ENCODE assay signal across 13 mouse cellular contexts in the genomic region with DNA sequence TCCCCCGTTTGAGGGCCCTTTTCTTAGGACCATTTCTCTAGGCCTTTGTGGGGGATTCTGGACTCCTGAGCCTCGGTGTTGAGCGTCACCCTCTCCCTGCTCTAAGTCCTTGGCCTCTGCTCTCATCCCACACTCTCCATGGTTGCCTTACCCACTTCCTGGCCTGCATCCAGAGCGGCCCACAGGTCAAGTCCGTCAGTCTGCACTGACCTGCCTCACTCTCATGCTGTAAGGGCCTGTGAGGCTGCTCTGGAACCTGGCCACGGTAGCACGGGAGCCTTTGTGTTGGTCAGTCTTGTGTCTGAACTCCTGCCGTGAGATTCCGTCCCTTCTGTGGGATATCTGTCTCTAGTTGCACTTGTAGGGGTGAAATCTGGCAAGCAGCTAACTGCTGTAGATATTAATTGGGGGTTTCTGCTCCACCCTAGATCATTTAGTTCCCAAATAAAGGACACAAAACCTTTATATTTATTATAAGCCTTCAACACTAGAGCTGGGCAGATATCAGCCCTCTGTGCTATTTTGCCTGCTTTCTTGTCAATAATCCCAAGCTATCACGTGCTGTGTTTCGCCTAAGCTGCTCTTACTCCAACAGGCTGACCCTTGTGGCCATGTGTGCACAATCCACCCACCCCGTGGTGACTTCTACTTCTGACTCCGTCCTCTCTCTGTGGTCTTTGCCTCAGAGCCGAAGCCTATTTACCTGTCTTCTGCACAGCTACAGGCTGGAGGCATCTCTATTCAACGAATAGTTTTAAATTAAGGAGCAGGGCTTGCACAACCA.
A peak's percentile ranks its signal among the peaks of the same experiment; 100 is the strongest.
DNase-seq lines count a peak whose midpoint lies in the region; ATAC-seq and TF ChIP-seq lines count a peak whose summit lies in the region.
"Had no signal": no experiment of that assay in that cellular context is flagged by ENCODE, and none has a peak within 500 bp of the region (broad histone marks: within the 10 kb centered on the region; RNA-seq: fewer than 3 reads in every experiment).

No protein-coding gene starts in this region.

- no peaks in the 10 kb centered on the region for H3K36me3 ChIP-seq in heart, embryonic 16.5 days (ENCODE audit: control insufficient read depth, insufficient read depth)
- H3K36me3 ChIP-seq in liver, embryonic 12.5 days = no peaks in the 10 kb centered on the region
- H3K36me3 ChIP-seq in liver, embryonic 11.5 days (ENCODE audit: control insufficient read depth, insufficient read depth, low read length) = no peaks in the 10 kb centered on the region
- no peaks in the 10 kb centered on the region for H3K36me3 ChIP-seq in liver, postnatal 0 days (replicated peaks; ENCODE audit: insufficient read depth, low read length)

- H3K4me2 ChIP-seq in heart, embryonic 16.5 days (ENCODE audit: low read depth, low read length) = no peak overlapping the region
- no peak overlapping the region for H3K4me2 ChIP-seq in liver, embryonic 12.5 days
- H3K4me2 ChIP-seq in liver, embryonic 11.5 days = no peak overlapping the region
- no peak overlapping the region for H3K4me2 ChIP-seq in liver, postnatal 0 days (ENCODE audit: low read depth, low read length)
- H3K4me2 ChIP-seq: forebrain, embryonic 15.5 days had no signal

- no peaks in the 10 kb centered on the region for H3K27me3 ChIP-seq in heart, embryonic 16.5 days (ENCODE audit: control insufficient read depth, insufficient read depth, low read length)
- H3K27me3 ChIP-seq in liver, embryonic 12.5 days (replicated peaks) = no peaks in the 10 kb centered on the region
- H3K27me3 ChIP-seq in liver, embryonic 11.5 days (replicated peaks; ENCODE audit: control insufficient read depth, insufficient read depth, low read length) = no peaks in the 10 kb centered on the region
- H3K27me3 ChIP-seq in liver, postnatal 0 days (ENCODE audit: insufficient read depth, low read length) = no peaks in the 10 kb centered on the region
- H3K27me3 ChIP-seq: forebrain, embryonic 15.5 days had no signal

- no peak for TF ChIP-seq EP300 in liver, postnatal 0 days (IDR thresholded peaks at IDR 0.05; ENCODE audit: low read depth)

- 70% methylated on average over 15 of the region's 15 CpGs for whole genome bisulfite sequencing in heart, embryonic 16.5 days
- 82% methylated on average over 15 of the region's 15 CpGs for WGBS in liver, embryonic 12.5 days (ENCODE audit: insufficient replicate concordance)
- 84% methylated on average over 15 of the region's 15 CpGs for WGBS in liver, embryonic 11.5 days
- WGBS in liver, postnatal 0 days (ENCODE audit: insufficient replicate concordance) = 69% methylated on average over 15 of the region's 15 CpGs

- intact Hi-C loops in heart, postnatal 25 days (cut with DNase I) = no loop called here

- DNase-seq in adrenal gland, postnatal 10 days = peak; percentile 51
- no peak for DNase-seq in adrenal gland, adult 8-10 months
- no peak for DNase-seq in heart, postnatal 25 days (ENCODE audit: low spot score)
- no peak for DNase-seq in liver, embryonic 11.5 days (ENCODE audit: low spot score)
- DNase-seq in liver, postnatal 0 days = peak; percentile 46
- no peak for DNase-seq in frontal cortex, postnatal 36 days (ENCODE audit: low spot score in 2 of 2)
- DNase-seq: spleen, adult 18-20 months; thymus, adult 2 months had no signal

- H3K4me1 ChIP-seq in heart, embryonic 16.5 days (ENCODE audit: control insufficient read depth, insufficient read depth, low read length) = peaks cover 49% of the 10 kb centered on the region
- peaks cover 31% of the 10 kb centered on the region for H3K4me1 ChIP-seq in liver, embryonic 12.5 days
- H3K4me1 ChIP-seq in liver, embryonic 11.5 days (replicated peaks; ENCODE audit: control insufficient read depth, insufficient read depth, low read length) = peaks cover 20% of the 10 kb centered on the region
- peaks cover 25% of the 10 kb centered on the region for H3K4me1 ChIP-seq in liver, postnatal 0 days (ENCODE audit: insufficient read depth)

- peak overlapping the region; percentile 44; the same call in 1 of the 2 replicates for H3K27ac ChIP-seq in heart, embryonic 16.5 days (ENCODE audit: low read length)
- H3K27ac ChIP-seq in liver, embryonic 12.5 days = 0 out of 2 replicates have a peak overlapping the region, but pooled peaks have one; percentile 12
- no peak overlapping the region for H3K27ac ChIP-seq in liver, embryonic 11.5 days (ENCODE audit: low read depth, low read length)
- peak overlapping the region; percentile 16; the same call in 1 of the 2 replicates for H3K27ac ChIP-seq in liver, postnatal 0 days (ENCODE audit: low read depth)
- H3K27ac ChIP-seq: forebrain, embryonic 15.5 days; liver, embryonic 14.5 days had no signal

- no peak for ATAC-seq in heart, embryonic 16.5 days (replicated peaks; ENCODE audit: extremely low read depth, insufficient read depth, low FRiP score)
- ATAC-seq in liver, embryonic 12.5 days = no peak
- ATAC-seq in liver, embryonic 11.5 days (replicated peaks; ENCODE audit: low FRiP score) = no peak
- ATAC-seq in liver, postnatal 0 days = peak; percentile 73
- ATAC-seq: forebrain, embryonic 15.5 days had no signal

- H3K9me3 ChIP-seq in heart, embryonic 16.5 days (replicated peaks; ENCODE audit: control insufficient read depth, low read length) = no peaks in the 10 kb centered on the region
- H3K9me3 ChIP-seq in liver, embryonic 12.5 days (replicated peaks) = no peaks in the 10 kb centered on the region
- no peaks in the 10 kb centered on the region for H3K9me3 ChIP-seq in liver, embryonic 11.5 days (ENCODE audit: control insufficient read depth, low read length)
- H3K9me3 ChIP-seq in liver, postnatal 0 days (ENCODE audit: low read length) = no peaks in the 10 kb centered on the region
- H3K9me3 ChIP-seq: forebrain, embryonic 15.5 days had no signal

- 0 out of 2 replicates have a peak overlapping the region, but pooled peaks have one; percentile 4 for H3K9ac ChIP-seq in heart, embryonic 16.5 days (ENCODE audit: low read length)
- H3K9ac ChIP-seq in liver, embryonic 12.5 days = no peak overlapping the region
- no peak overlapping the region for H3K9ac ChIP-seq in liver, embryonic 11.5 days (ENCODE audit: low read depth, low read length)
- no peak overlapping the region for H3K9ac ChIP-seq in liver, postnatal 0 days (replicated peaks)
- H3K9ac ChIP-seq: forebrain, embryonic 15.5 days; liver, embryonic 14.5 days had no signal

- TF ChIP-seq CTCF in liver, postnatal 0 days (IDR thresholded peaks at IDR 0.05; ENCODE audit: low read depth) = no peak

- no peak overlapping the region for H3K4me3 ChIP-seq in heart, embryonic 16.5 days (ENCODE audit: low read length)
- no peak overlapping the region for H3K4me3 ChIP-seq in liver, embryonic 12.5 days
- H3K4me3 ChIP-seq in liver, embryonic 11.5 days (ENCODE audit: low read depth, low read length) = no peak overlapping the region
- H3K4me3 ChIP-seq in liver, postnatal 0 days (ENCODE audit: low read depth, low read length) = no peak overlapping the region
- H3K4me3 ChIP-seq: forebrain, embryonic 15.5 days; myocyte had no signal

Comparison
In these comparisons a context has a peak if more than half of its experiments do, and no peak if none do; other contexts are left out.
1. DNase-seq: peak in adrenal gland, postnatal 10 days (single experiment) and liver, postnatal 0 days (single experiment); none in adrenal gland, adult 8-10 months (single experiment), heart, postnatal 25 days (single experiment), liver, embryonic 11.5 days (single experiment) and frontal cortex, postnatal 36 days (0 of 2).